Comparison of ENCODE assay signal across 16 mouse cellular contexts in the genomic region with DNA sequence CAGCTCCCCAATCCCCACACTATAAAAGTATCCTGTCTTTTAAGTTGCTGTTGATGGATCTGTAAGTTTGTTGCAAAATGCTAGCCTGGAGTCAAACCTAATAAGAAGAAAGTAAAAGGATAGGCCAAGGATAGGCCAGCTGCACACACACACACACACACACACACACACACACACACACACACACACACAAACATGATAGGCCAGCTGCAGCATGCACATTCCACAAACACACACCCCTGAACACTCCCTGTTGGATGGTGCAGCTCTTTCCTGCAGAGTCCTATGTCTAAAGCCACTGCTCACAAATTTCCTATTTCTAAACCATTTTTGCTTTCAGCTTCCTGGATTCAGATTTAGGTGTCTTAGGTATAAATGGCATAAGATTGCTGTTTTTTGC.
"Had no signal": no experiment of that assay in that cellular context is flagged by ENCODE, and none has a peak within 500 bp of the region (broad histone marks: within the 10 kb centered on the region; RNA-seq: fewer than 3 reads in every experiment).

No protein-coding gene starts in this region.

- H3K4me3 ChIP-seq: neural tube, embryonic 12.5 days; neural tube, embryonic 13.5 days; neural tube, embryonic 15.5 days; stomach, embryonic 15.5 days had no signal

- H3K27me3 ChIP-seq: neural tube, embryonic 12.5 days; neural tube, embryonic 15.5 days; stomach, embryonic 15.5 days had no signal

- DNase-seq: retina, postnatal 1 day; right cerebral cortex, adult 18-20 months; right cerebral cortex, postnatal 14 days; right cerebral cortex, postnatal 25 days; right cerebral cortex, postnatal 4 days; spleen, adult 18-20 months; thymus, adult 18-20 months; thymus, adult 2 months; thymus, postnatal 14 days; thymus, postnatal 25 days; thymus, postnatal 36 days; thymus, postnatal 4 days had no signal

- H3K4me2 ChIP-seq: neural tube, embryonic 12.5 days; neural tube, embryonic 13.5 days; neural tube, embryonic 15.5 days; stomach, embryonic 15.5 days had no signal
